ENCODE assay signal across 9 mouse cellular contexts in genomic region chr9:108338551-108338885, GRCm38 (mm10). TPM values are rescaled to one million over a fixed set of nuclear protein-coding genes. Genes with fewer than 3 reads are reported as not detected.
DNase-seq lines count a peak whose midpoint lies in the region; ATAC-seq lines count a peak whose summit lies in the region.
"Had no signal": no experiment of that assay in that cellular context is flagged by ENCODE, and none has a peak within 500 bp of the region (broad histone marks: within the 10 kb centered on the region; RNA-seq: fewer than 3 reads in every experiment).

No protein-coding gene starts in this region.

- intact Hi-C loops in left cerebral cortex, postnatal 10 days (cut with DNase I), result no loop called here

- H3K27me3 ChIP-seq in heart, embryonic 12.5 days (replicated peaks), result no peaks in the 10 kb centered on the region
- H3K27me3 ChIP-seq in hindbrain, embryonic 13.5 days, result no peaks in the 10 kb centered on the region
- H3K27me3 ChIP-seq: Patski had no signal

- H3K4me3 ChIP-seq in heart, embryonic 12.5 days, result peak overlapping the region; percentile 74
- H3K4me3 ChIP-seq in brown adipose tissue, adult 24 weeks (ENCODE audit: insufficient read depth, low read depth, low read length), result peak overlapping the region; percentile 90; the same call in 1 of the 2 replicates
- peak overlapping the region; percentile 64 for H3K4me3 ChIP-seq in hindbrain, embryonic 13.5 days

- peaks cover 22% of the 10 kb centered on the region for H3K4me1 ChIP-seq in heart, embryonic 12.5 days (replicated peaks)
- peaks cover 10% of the 10 kb centered on the region for H3K4me1 ChIP-seq in brown adipose tissue, adult 24 weeks (ENCODE audit: control insufficient read depth, insufficient read depth, insufficient read length, low read length)
- H3K4me1 ChIP-seq in hindbrain, embryonic 13.5 days (replicated peaks), result peaks cover 26% of the 10 kb centered on the region

- WGBS in heart, embryonic 12.5 days, result 19% methylated on average over 6 of the region's 6 CpGs
- 29% methylated on average over 6 of the region's 6 CpGs for WGBS in hindbrain, embryonic 13.5 days

- H3K9ac ChIP-seq in heart, embryonic 12.5 days, result peak overlapping the region; percentile 68
- H3K9ac ChIP-seq in hindbrain, embryonic 13.5 days, result peak overlapping the region; percentile 87

- peak overlapping the region; percentile 97 for H3K27ac ChIP-seq in heart, embryonic 12.5 days (ENCODE audit: poor library complexity, severe bottlenecking)
- H3K27ac ChIP-seq in brown adipose tissue, adult 24 weeks (replicated peaks; ENCODE audit: low read depth, low read length), result peak overlapping the region; percentile 76
- peak overlapping the region; percentile 93 for H3K27ac ChIP-seq in hindbrain, embryonic 13.5 days

- DNase-seq in heart, adult 9 months (ENCODE audit: low spot score in 2 of 2), result no peak
- DNase-seq in lung, postnatal 36 days, result peak; percentile 44
- no peak for DNase-seq in cerebellum, adult 18-20 months
- DNase-seq in left cerebral cortex, postnatal 10 days (ENCODE audit: extremely low spot score in 1 of 2, low spot score in 2 of 2), result no peak

- no peaks in the 10 kb centered on the region for H3K9me3 ChIP-seq in heart, embryonic 12.5 days (replicated peaks)
- no peaks in the 10 kb centered on the region for H3K9me3 ChIP-seq in hindbrain, embryonic 13.5 days

- peaks cover 36% of the 10 kb centered on the region for H3K36me3 ChIP-seq in heart, embryonic 12.5 days
- peaks cover 27% of the 10 kb centered on the region for H3K36me3 ChIP-seq in hindbrain, embryonic 13.5 days

- peak overlapping the region; percentile 80 for H3K4me2 ChIP-seq in heart, embryonic 12.5 days
- peak overlapping the region; percentile 73 for H3K4me2 ChIP-seq in hindbrain, embryonic 13.5 days

- no peak for ATAC-seq in heart, embryonic 12.5 days (ENCODE audit: insufficient number of reproducible peaks, low FRiP score)
- 0 out of 2 replicates have a peak, but pooled peaks have one; percentile 12 for ATAC-seq in hindbrain, embryonic 13.5 days (ENCODE audit: low FRiP score)
- no peak for ATAC-seq in granulocyte monocyte progenitor cell, adult 5-6 weeks (replicated peaks; ENCODE audit: poor library complexity, severe bottlenecking)

RNA-seq across cellular contexts. Expression of gene Gpx1, which starts 0.2 kb away (rescaled TPM):
- polyA plus RNA-seq in heart, embryonic 12.5 days (2016; fragmentation: Nextera tagmentation; extraction: Ambion mirVana), result 1,088 and 1,118 TPM in 2 replicates
- 770 and 989 TPM in 2 replicates for polyA plus RNA-seq in brown adipose tissue, adult 24 weeks (2012; ENCODE audit: insufficient read depth, insufficient read length, missing spikeins)
- polyA plus RNA-seq in hindbrain, embryonic 13.5 days (2015; fragmentation: Nextera tagmentation; extraction: Ambion mirVana), result 503 and 518 TPM in 2 replicates
- 10 to 100 TPM; 91.2 to 92.6 TPM for total RNA-seq in left cerebral cortex, postnatal 10 days (2021)
- 2,602 and 2,684 TPM in 2 replicates for total RNA-seq in granulocyte monocyte progenitor cell, adult 5-6 weeks (2014; fragmentation: Nextera tagmentation)
- 1,938 and 2,180 TPM in 2 replicates for total RNA-seq in granulocyte monocyte progenitor cell, adult 5-6 weeks (2017)

RNA-seq across cellular contexts. Expression of gene Usp4, which starts 9.1 kb away (rescaled TPM):
- polyA plus RNA-seq in heart, embryonic 12.5 days (2016; fragmentation: Nextera tagmentation; extraction: Ambion mirVana), result 93.2 and 98.3 TPM in 2 replicates
- 48.4 and 52.8 TPM in 2 replicates for polyA plus RNA-seq in brown adipose tissue, adult 24 weeks (2012; ENCODE audit: insufficient read depth, insufficient read length, missing spikeins)
- polyA plus RNA-seq in hindbrain, embryonic 13.5 days (2015; fragmentation: Nextera tagmentation; extraction: Ambion mirVana), result 125 and 141 TPM in 2 replicates
- total RNA-seq in left cerebral cortex, postnatal 10 days (2021), result 100 to 1,000 TPM; 122 to 125 TPM
- total RNA-seq in granulocyte monocyte progenitor cell, adult 5-6 weeks (2014; fragmentation: Nextera tagmentation), result 78.5 and 89.4 TPM in 2 replicates
- total RNA-seq in granulocyte monocyte progenitor cell, adult 5-6 weeks (2017), result 62.7 and 75.5 TPM in 2 replicates

RNA-seq across cellular contexts. Expression of gene Tcta, which starts 32.6 kb away (rescaled TPM):
- 31.2 and 35.3 TPM in 2 replicates for polyA plus RNA-seq in heart, embryonic 12.5 days (2016; fragmentation: Nextera tagmentation; extraction: Ambion mirVana)
- 24.2 and 32.4 TPM in 2 replicates for polyA plus RNA-seq in brown adipose tissue, adult 24 weeks (2012; ENCODE audit: insufficient read depth, insufficient read length, missing spikeins)
- 55.0 and 63.3 TPM in 2 replicates for polyA plus RNA-seq in hindbrain, embryonic 13.5 days (2015; fragmentation: Nextera tagmentation; extraction: Ambion mirVana)
- total RNA-seq in left cerebral cortex, postnatal 10 days (2021), result 10 to 100 TPM; 58.0 to 59.3 TPM
- total RNA-seq in granulocyte monocyte progenitor cell, adult 5-6 weeks (2014; fragmentation: Nextera tagmentation), result 13.7 and 16.6 TPM in 2 replicates
- 4.1 and 6.7 TPM in 2 replicates for total RNA-seq in granulocyte monocyte progenitor cell, adult 5-6 weeks (2017)

RNA-seq across cellular contexts. Expression of gene Rhoa, which starts 32.6 kb away (rescaled TPM):
- 348 and 367 TPM in 2 replicates for polyA plus RNA-seq in heart, embryonic 12.5 days (2016; fragmentation: Nextera tagmentation; extraction: Ambion mirVana)
- 299 and 302 TPM in 2 replicates for polyA plus RNA-seq in brown adipose tissue, adult 24 weeks (2012; ENCODE audit: insufficient read depth, insufficient read length, missing spikeins)
- polyA plus RNA-seq in hindbrain, embryonic 13.5 days (2015; fragmentation: Nextera tagmentation; extraction: Ambion mirVana), result 279 and 287 TPM in 2 replicates
- 100 to 1,000 TPM; 209 to 216 TPM for total RNA-seq in left cerebral cortex, postnatal 10 days (2021)
- total RNA-seq in granulocyte monocyte progenitor cell, adult 5-6 weeks (2014; fragmentation: Nextera tagmentation), result 256 and 296 TPM in 2 replicates
- 242 and 247 TPM in 2 replicates for total RNA-seq in granulocyte monocyte progenitor cell, adult 5-6 weeks (2017)

RNA-seq across cellular contexts. Expression of gene Amt, which starts 41.9 kb away (rescaled TPM):
- 11.7 and 13.3 TPM in 2 replicates for polyA plus RNA-seq in heart, embryonic 12.5 days (2016; fragmentation: Nextera tagmentation; extraction: Ambion mirVana)
- 2.0 and 2.8 TPM in 2 replicates for polyA plus RNA-seq in brown adipose tissue, adult 24 weeks (2012; ENCODE audit: insufficient read depth, insufficient read length, missing spikeins)
- 32.1 and 33.3 TPM in 2 replicates for polyA plus RNA-seq in hindbrain, embryonic 13.5 days (2015; fragmentation: Nextera tagmentation; extraction: Ambion mirVana)
- total RNA-seq in left cerebral cortex, postnatal 10 days (2021), result 10 to 100 TPM; 22.5 to 23.5 TPM
- total RNA-seq in granulocyte monocyte progenitor cell, adult 5-6 weeks (2014; fragmentation: Nextera tagmentation), result 0.19 and 0.70 TPM in 2 replicates
- total RNA-seq in granulocyte monocyte progenitor cell, adult 5-6 weeks (2017), result 1.8 TPM in 1 of 2 replicates, not detected in the other
